Mouse (Mus musculus) lung, embryonic 14.5 days (tissue): Measurements from ENCODE around the gene Il31ra. TPM values are rescaled to one million over a fixed set of nuclear protein-coding genes. Genes with fewer than 3 reads are reported as not detected.

Experiments used
- ATAC-seq: fragments of 200-750 bp; cut with Nextera tagmentation; 2 replicates; pipeline ENCODE4 v1.8.0; 2017; ENCODE audit warnings: mild to moderate bottlenecking, moderate TSS enrichment, moderate library complexity; ENCODE audit not compliant: insufficient read depth
- DNase-seq: peaks from one replicate; pipeline ENCODE4 v3.0.0-alpha.2; 2015
- H3K27ac ChIP-seq: fragments of 300-500 bp; sonication (generic); 2 replicates; pipeline ENCODE4 v1.5.1; 2014; ENCODE audit warnings: low read depth, mild to moderate bottlenecking, moderate library complexity
- H3K27me3 ChIP-seq: fragments of 300-500 bp; sonication (generic); 2 replicates; pipeline ENCODE4 v1.6.1; 2014; ENCODE audit warnings: low read length, control low read depth; ENCODE audit not compliant: insufficient read depth
- H3K36me3 ChIP-seq: fragments of 300-500 bp; sonication (generic); 2 replicates; pipeline ENCODE4 v1.6.1; 2014; ENCODE audit warnings: control low read depth; ENCODE audit not compliant: insufficient read depth
- H3K4me1 ChIP-seq: fragments of 300-500 bp; sonication (generic); 2 replicates; pipeline ENCODE4 v1.6.1; 2014; ENCODE audit warnings: antibody characterized with exemption, control low read depth; ENCODE audit not compliant: insufficient read depth
- H3K4me2 ChIP-seq: fragments of 300-500 bp; sonication (generic); 2 replicates; pipeline ENCODE4 v1.6.1; 2014; ENCODE audit warnings: mild to moderate bottlenecking
- H3K4me3 ChIP-seq: fragments of 300-500 bp; sonication (generic); 2 replicates; pipeline ENCODE4 v1.5.1; 2014; ENCODE audit warnings: low read depth, low read length
- H3K9ac ChIP-seq: fragments of 300-500 bp; sonication (generic); 2 replicates; pipeline ENCODE4 v1.6.1; 2014
- H3K9me3 ChIP-seq: fragments of 300-500 bp; sonication (generic); 2 replicates; pipeline ENCODE4 v1.6.1; 2016; ENCODE audit warnings: low read depth, low read length, control low read depth
- CTCF ChIP-seq: IDR thresholded peaks from 2 replicates; pipeline ENCODE4 v1.5.1; 2016; ENCODE audit warnings: antibody characterized with exemption, low read depth
- WGBS: fragments of 180-500 bp; shearing (Covaris S2); extraction: QIAGEN DNeasy Blood & Tissue Kit; methylation state at CpG from one replicate; pipeline ENCODE4 v1.1.7; 2014; 5-methylcytosine and 5-hydroxymethylcytosine counted together
- polyA plus RNA-seq: library from polyadenylated mRNA; unstranded; fragments of >200 nt; fragmentation: Nextera tagmentation; extraction: Ambion mirVana; gene quantifications from 2 replicates; pipeline ENCODE4 v1.2.1, GENCODE M21; 2014

The Il31ra gene
- polyA plus RNA-seq, 1 experiment from 2014 or later, result not detected

GRCm38 (mm10) chr13:112537065-112537464 is 57.1 kb downstream of the Il31ra start:
- Histone ChIP-seq H3K4me2 (no peak overlapping the region), H3K36me3 (no peaks in the 10 kb centered on the region), H3K27ac (no peak overlapping the region), H3K4me1 (no peaks in the 10 kb centered on the region), H3K27me3 (no peaks in the 10 kb centered on the region), H3K9ac (no peak overlapping the region), H3K9me3 (no peaks in the 10 kb centered on the region), H3K4me3 (no peak overlapping the region)
- no peak for ATAC-seq
- TF ChIP-seq CTCF, result no peak
- DNase-seq, result no peak
- WGBS, result 87% methylated on average over 7 of the region's 7 CpGs

GRCm38 (mm10) chr13:112536611-112537010 is 57.5 kb downstream of the Il31ra start:
- Histone ChIP-seq H3K4me1 (no peaks in the 10 kb centered on the region), H3K4me3 (no peak overlapping the region), H3K9ac (no peak overlapping the region), H3K27me3 (no peaks in the 10 kb centered on the region), H3K9me3 (no peaks in the 10 kb centered on the region), H3K4me2 (no peak overlapping the region), H3K36me3 (no peaks in the 10 kb centered on the region), H3K27ac (no peak overlapping the region)
- TF ChIP-seq CTCF, result no peak
- 40% methylated on average over 4 of the region's 4 CpGs for WGBS
- ATAC-seq (no peak), DNase-seq (no peak)

GRCm38 (mm10) chr13:112533556-112533955 is 60.6 kb downstream of the Il31ra start:
- no peak overlapping the region for H3K4me3 ChIP-seq
- no peak overlapping the region for H3K9ac ChIP-seq
- WGBS, result 69% methylated on average over 9 of the region's 9 CpGs
- no peak for DNase-seq
- no peak for ATAC-seq
- no peak overlapping the region for H3K27ac ChIP-seq
- no peaks in the 10 kb centered on the region for H3K4me1 ChIP-seq
- no peaks in the 10 kb centered on the region for H3K9me3 ChIP-seq
- no peak for TF ChIP-seq CTCF
- no peaks in the 10 kb centered on the region for H3K36me3 ChIP-seq
- H3K4me2 ChIP-seq, result no peak overlapping the region
- no peaks in the 10 kb centered on the region for H3K27me3 ChIP-seq

GRCm38 (mm10) chr13:112532235-112532634 is 61.9 kb downstream of the Il31ra start:
- Histone ChIP-seq H3K27me3 (no peaks in the 10 kb centered on the region), H3K4me3 (no peak overlapping the region), H3K27ac (no peak overlapping the region), H3K9me3 (no peaks in the 10 kb centered on the region), H3K36me3 (no peaks in the 10 kb centered on the region), H3K4me2 (no peak overlapping the region), H3K4me1 (no peaks in the 10 kb centered on the region), H3K9ac (no peak overlapping the region)
- WGBS, result 74% methylated on average over 6 of the region's 6 CpGs
- DNase-seq (no peak), ATAC-seq (no peak)
- TF ChIP-seq CTCF, result no peak

GRCm38 (mm10) chr13:112529893-112530292 is 64.3 kb downstream of the Il31ra start:
- Histone ChIP-seq H3K27ac (no peak overlapping the region), H3K9me3 (no peaks in the 10 kb centered on the region), H3K9ac (no peak overlapping the region), H3K4me1 (no peaks in the 10 kb centered on the region), H3K4me3 (no peak overlapping the region), H3K36me3 (no peaks in the 10 kb centered on the region), H3K4me2 (no peak overlapping the region), H3K27me3 (no peaks in the 10 kb centered on the region)
- WGBS, result 28% methylated on average over 3 of the region's 3 CpGs
- peak; percentile 92 for TF ChIP-seq CTCF
- DNase-seq (peak; percentile 89), ATAC-seq (peak; percentile 60; the same call in 1 of the 2 replicates)

- WGBS, result 63% methylated on average over 1 of the region's 1 CpGs
- no peaks in the 10 kb centered on the region for H3K36me3 ChIP-seq
These were observed 67.0 kb downstream of the Il31ra start for GRCm38 (mm10) chr13:112527186-112527585.

GRCm38 (mm10) chr13:112523346-112523970 is 70.7 kb downstream of the Il31ra start:
- WGBS, result 77% methylated on average over 10 of the region's 10 CpGs
- Histone ChIP-seq H3K9me3 (peaks cover 1% of the 10 kb centered on the region; the same call in 1 of the 2 replicates), H3K4me2 (no peak overlapping the region), H3K27ac (no peak overlapping the region), H3K4me1 (no peaks in the 10 kb centered on the region), H3K27me3 (no peaks in the 10 kb centered on the region), H3K4me3 (no peak overlapping the region), H3K36me3 (no peaks in the 10 kb centered on the region), H3K9ac (no peak overlapping the region)
- no peak for TF ChIP-seq CTCF
- ATAC-seq (no peak), DNase-seq (no peak)

More at GRCm38 (mm10) chr13:112527186-112527585, 67.0 kb downstream of the Il31ra start:
- H3K27me3 ChIP-seq, result no peaks in the 10 kb centered on the region
- no peaks in the 10 kb centered on the region for H3K9me3 ChIP-seq
- no peaks in the 10 kb centered on the region for H3K4me1 ChIP-seq
- no peak for ATAC-seq
- no peak overlapping the region for H3K9ac ChIP-seq
- no peak overlapping the region for H3K27ac ChIP-seq
- no peak overlapping the region for H3K4me3 ChIP-seq
- H3K4me2 ChIP-seq, result no peak overlapping the region
- DNase-seq, result no peak
- TF ChIP-seq CTCF, result no peak
